Mouse (Mus musculus) hindbrain, embryonic 14.5 days (tissue): ENCODE measurements around the gene Gm5617. TPM values are rescaled to one million over a fixed set of nuclear protein-coding genes. Genes with fewer than 3 reads are reported as not detected.

ENCODE experiments used
- ATAC-seq: fragments of 200-750 bp; cut with Nextera tagmentation; 2 replicates; pipeline ENCODE4 v1.8.0; 2017; ENCODE audit warnings: moderate number of reproducible peaks, mild to moderate bottlenecking, moderate TSS enrichment, moderate library complexity; ENCODE audit not compliant: low FRiP score
- DNase-seq: peaks from one replicate; pipeline ENCODE4 v3.0.0-alpha.2; 2015; ENCODE audit warnings: low spot score
- H3K27ac ChIP-seq: fragments of 300-500 bp; sonication (generic); 2 replicates; pipeline ENCODE4 v1.5.1; 2014; ENCODE audit warnings: mild to moderate bottlenecking, moderate library complexity
- H3K27me3 ChIP-seq: fragments of 300-500 bp; sonication (generic); 2 replicates; pipeline ENCODE4 v1.6.1; 2014; ENCODE audit warnings: mild to moderate bottlenecking, low read length, mixed read lengths; ENCODE audit not compliant: control insufficient read depth, insufficient read depth
- H3K36me3 ChIP-seq: fragments of 300-500 bp; sonication (generic); replicated peaks from 2 replicates; pipeline ENCODE4 v1.6.1; 2014; ENCODE audit not compliant: control insufficient read depth, insufficient read depth
- H3K4me1 ChIP-seq: fragments of 300-500 bp; sonication (generic); replicated peaks from 2 replicates; pipeline ENCODE4 v1.6.1; 2014; ENCODE audit warnings: antibody characterized with exemption, low read length, mixed read lengths; ENCODE audit not compliant: control insufficient read depth, insufficient read depth
- H3K4me2 ChIP-seq: fragments of 300-500 bp; sonication (generic); replicated peaks from 2 replicates; pipeline ENCODE4 v1.6.1; 2014; ENCODE audit warnings: mild to moderate bottlenecking, moderate library complexity
- H3K4me3 ChIP-seq: fragments of 300-500 bp; sonication (generic); replicated peaks from 2 replicates; pipeline ENCODE4 v1.5.1; 2014; ENCODE audit warnings: mild to moderate bottlenecking, low read length
- H3K9ac ChIP-seq: fragments of 300-500 bp; sonication (generic); 2 replicates; pipeline ENCODE4 v1.6.1; 2014
- H3K9me3 ChIP-seq: fragments of 300-500 bp; sonication (generic); 2 replicates; pipeline ENCODE4 v1.6.1; 2016; ENCODE audit warnings: low read length; ENCODE audit not compliant: control insufficient read depth
- WGBS: fragments of 180-500 bp; shearing (Covaris S2); extraction: QIAGEN DNeasy Blood & Tissue Kit; methylation state at CpG from one replicate; pipeline ENCODE4 v1.1.7; 2014; 5-methylcytosine and 5-hydroxymethylcytosine counted together
- polyA plus RNA-seq: library from polyadenylated mRNA; unstranded; fragments of >200 nt; fragmentation: Nextera tagmentation; extraction: Ambion mirVana; gene quantifications from 2 replicates; pipeline ENCODE4 v1.2.1, GENCODE M21; 2014

The Gm5617 gene
- polyA plus RNA-seq, 1 experiment from 2014 or later = 28.4 TPM

GRCm38 (mm10) chr9:48480411-48481213, 14.6 kb upstream of the Gm5617 start, which contains the start of gene Rexo2:
TSS of gene Rexo2 (minus strand) at chr9:48480623.
- DNase-seq = peak; percentile 91
- Histone ChIP-seq H3K36me3 (0 out of 2 replicates have a peak, but pooled peaks cover 12% of the 10 kb centered on the region), H3K4me3 (peak within 1 kb of the TSS; percentile 85), H3K9ac (peak within 1 kb of the TSS; percentile 84), H3K4me2 (peak within 1 kb of the TSS; percentile 86), H3K27ac (no peak within 1 kb of the TSS), H3K4me1 (no peaks in the 10 kb centered on the region), H3K9me3 (no peaks in the 10 kb centered on the region), H3K27me3 (no peaks in the 10 kb centered on the region)
- peak; percentile 100 for ATAC-seq
- 2% methylated on average over 49 of the region's 49 CpGs for WGBS

GRCm38 (mm10) chr9:48481214-48482134, 13.8 kb upstream of the Gm5617 start:
- Histone ChIP-seq H3K36me3 (0 out of 2 replicates have a peak, but pooled peaks cover 12% of the 10 kb centered on the region), H3K4me2 (peak overlapping the region; percentile 86), H3K27me3 (no peaks in the 10 kb centered on the region), H3K27ac (no peak overlapping the region), H3K9ac (no peak overlapping the region; the same call in 1 of the 2 replicates), H3K4me1 (no peaks in the 10 kb centered on the region), H3K4me3 (peak overlapping the region; percentile 85), H3K9me3 (no peaks in the 10 kb centered on the region)
- 41% methylated on average over 20 of the region's 20 CpGs for WGBS
- no peak for DNase-seq
- no peak for ATAC-seq

DNA sequence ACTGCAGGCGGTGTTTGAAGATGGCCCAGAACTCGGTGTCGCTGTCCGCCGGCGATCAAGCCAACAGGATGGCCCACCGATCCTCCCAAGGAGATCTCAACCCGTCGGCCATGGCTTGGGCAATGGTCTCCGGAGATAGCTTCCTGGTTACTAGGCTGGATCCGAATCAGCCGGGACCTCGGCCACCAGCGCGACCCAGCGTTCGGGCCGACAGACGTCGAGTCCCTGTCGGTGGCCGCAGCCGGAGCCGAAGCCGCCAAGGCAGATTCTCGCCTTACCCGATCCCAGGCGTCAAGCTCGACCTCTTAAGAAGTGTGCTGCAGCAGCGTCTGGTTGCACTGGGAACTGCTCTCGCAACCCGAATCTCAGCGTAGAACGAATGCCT, 298 bp downstream of the Gm5617 start:
- no peaks in the 10 kb centered on the region for H3K27me3 ChIP-seq
- ATAC-seq (peak; percentile 71), DNase-seq (peak; percentile 50)
- H3K4me1 ChIP-seq = peaks cover 24% of the 10 kb centered on the region
- H3K4me2 ChIP-seq = peak overlapping the region; percentile 73
- peaks cover 27% of the 10 kb centered on the region for H3K36me3 ChIP-seq
- H3K27ac ChIP-seq = peak overlapping the region; percentile 94
- peak overlapping the region; percentile 95 for H3K4me3 ChIP-seq
- 3% methylated on average over 34 of the region's 34 CpGs for WGBS
- H3K9ac ChIP-seq = peak overlapping the region; percentile 95
- no peaks in the 10 kb centered on the region for H3K9me3 ChIP-seq

DNA sequence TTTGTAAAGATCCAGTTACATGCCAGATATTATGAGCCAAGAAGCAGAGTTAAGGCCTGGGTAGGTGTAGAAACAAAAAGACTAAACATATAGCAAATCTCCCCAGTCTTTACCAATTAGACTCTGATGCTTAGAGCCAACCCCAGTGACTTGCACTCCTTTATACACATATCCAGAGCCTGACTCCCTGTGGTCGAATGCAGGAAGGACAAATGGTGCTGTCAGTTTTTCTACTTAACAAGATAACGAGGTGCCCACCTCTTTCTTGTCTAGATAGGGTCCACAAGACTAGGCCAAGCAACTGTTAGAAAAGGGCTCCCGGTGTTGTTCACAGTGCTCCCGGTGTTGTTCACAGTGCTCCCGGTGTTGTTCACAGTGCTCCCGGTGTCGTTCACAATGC, 6.0 kb downstream of the Gm5617 start:
- DNase-seq = no peak
- H3K9me3 ChIP-seq = no peaks in the 10 kb centered on the region
- ATAC-seq = no peak
- 85% methylated on average over 7 of the region's 7 CpGs for WGBS
- H3K4me3 ChIP-seq = no peak overlapping the region
- no peak overlapping the region for H3K4me2 ChIP-seq
- H3K4me1 ChIP-seq = peaks cover 2% of the 10 kb centered on the region
- no peak overlapping the region for H3K9ac ChIP-seq
- no peaks in the 10 kb centered on the region for H3K27me3 ChIP-seq
- H3K27ac ChIP-seq = no peak overlapping the region
- no peaks in the 10 kb centered on the region for H3K36me3 ChIP-seq

DNA sequence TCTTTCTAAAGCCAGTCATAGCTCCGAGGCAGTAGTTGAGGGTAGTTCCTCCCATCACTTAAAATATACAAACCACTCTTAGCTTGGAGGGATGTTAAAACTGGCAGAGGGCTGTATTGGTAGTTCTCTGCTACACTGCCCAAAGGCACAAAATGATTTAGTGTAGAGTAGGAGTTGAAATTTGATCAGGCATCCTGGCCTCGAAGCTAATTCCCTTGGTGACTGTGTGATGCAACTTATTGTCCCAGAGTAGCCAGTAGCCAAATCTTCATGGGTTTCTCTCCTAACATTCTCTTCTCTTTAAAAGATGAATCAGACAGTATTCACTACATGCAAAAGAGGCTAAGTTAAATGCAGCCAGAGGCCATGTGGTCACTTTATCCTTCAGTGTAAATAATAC, 7.8 kb downstream of the Gm5617 start:
- DNase-seq (no peak), ATAC-seq (no peak)
- Histone ChIP-seq H3K36me3 (no peaks in the 10 kb centered on the region), H3K9me3 (no peaks in the 10 kb centered on the region), H3K4me2 (no peak overlapping the region), H3K27ac (no peak overlapping the region), H3K27me3 (no peaks in the 10 kb centered on the region), H3K4me1 (no peaks in the 10 kb centered on the region), H3K4me3 (no peak overlapping the region), H3K9ac (no peak overlapping the region)
- 78% methylated on average over 2 of the region's 2 CpGs for WGBS

DNA sequence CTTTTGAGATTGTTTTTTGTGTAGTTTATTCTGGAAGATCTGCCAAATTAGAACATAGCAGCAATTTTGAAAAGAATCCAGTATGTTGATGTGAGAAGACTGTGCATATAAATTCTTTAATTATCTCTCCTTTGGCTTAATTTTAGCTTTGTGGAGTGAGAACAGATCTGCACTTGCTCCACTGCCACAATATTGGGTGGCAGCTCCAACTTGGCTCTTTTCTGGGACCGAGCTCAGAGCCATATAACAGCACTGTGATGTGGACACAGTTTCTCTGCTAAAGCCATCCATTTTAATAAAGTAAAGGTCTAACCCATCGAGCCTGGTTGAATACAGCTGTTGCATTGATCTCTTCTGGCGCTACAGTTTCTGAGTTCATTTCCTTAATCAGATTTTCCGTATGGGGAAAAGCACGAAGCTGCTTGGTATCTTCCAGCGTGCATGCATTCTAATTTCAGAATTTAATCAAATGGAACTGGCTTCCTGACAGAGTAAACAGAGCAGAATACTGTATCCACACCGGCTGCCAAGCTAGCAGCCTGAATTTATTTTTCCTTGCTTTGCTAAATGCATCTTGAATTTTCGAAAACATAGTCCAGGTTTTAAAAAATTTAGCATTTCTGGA, 9.6 kb downstream of the Gm5617 start:
- Histone ChIP-seq H3K9ac (no peak overlapping the region), H3K36me3 (no peaks in the 10 kb centered on the region), H3K4me1 (no peaks in the 10 kb centered on the region), H3K4me2 (no peak overlapping the region), H3K4me3 (no peak overlapping the region), H3K27ac (0 out of 2 replicates have a peak overlapping the region, but pooled peaks have one; percentile 26), H3K9me3 (no peaks in the 10 kb centered on the region), H3K27me3 (no peaks in the 10 kb centered on the region)
- WGBS = 60% methylated on average over 8 of the region's 8 CpGs
- no peak for DNase-seq
- ATAC-seq = no peak

DNA sequence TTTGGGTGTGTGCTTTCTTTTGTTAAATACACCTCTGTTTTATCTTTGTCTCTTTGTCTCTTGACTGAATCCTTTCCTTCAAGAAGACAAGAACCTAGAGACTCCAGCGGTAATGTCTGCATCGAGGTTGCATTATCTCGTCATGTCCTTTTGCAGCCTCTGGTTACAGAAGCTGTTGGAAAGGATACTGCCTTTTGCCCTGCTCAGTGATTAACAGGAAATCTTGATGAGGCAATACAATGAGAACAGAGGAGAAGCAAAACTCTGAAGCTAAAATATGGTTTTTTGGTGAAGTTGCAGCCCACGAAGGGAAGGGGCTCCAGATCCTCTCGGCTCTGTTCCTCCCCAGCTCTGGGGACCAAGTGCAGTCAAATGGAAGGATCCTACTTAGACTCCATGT, 14.9 kb downstream of the Gm5617 start:
- Histone ChIP-seq H3K27ac (no peak overlapping the region), H3K4me1 (no peaks in the 10 kb centered on the region), H3K4me3 (no peak overlapping the region), H3K9ac (no peak overlapping the region), H3K9me3 (no peaks in the 10 kb centered on the region), H3K27me3 (no peaks in the 10 kb centered on the region), H3K4me2 (no peak overlapping the region), H3K36me3 (no peaks in the 10 kb centered on the region)
- 93% methylated on average over 5 of the region's 5 CpGs for WGBS
- DNase-seq (no peak), ATAC-seq (no peak)

GRCm38 (mm10) chr9:48515332-48515731, 20.1 kb downstream of the Gm5617 start:
- DNase-seq (no peak), ATAC-seq (no peak)
- Histone ChIP-seq H3K27ac (no peak overlapping the region), H3K36me3 (no peaks in the 10 kb centered on the region), H3K4me3 (no peak overlapping the region), H3K27me3 (no peaks in the 10 kb centered on the region), H3K4me1 (0 out of 2 replicates have a peak, but pooled peaks cover 9% of the 10 kb centered on the region), H3K9ac (no peak overlapping the region), H3K4me2 (no peak overlapping the region), H3K9me3 (no peaks in the 10 kb centered on the region)
- 48% methylated on average over 1 of the region's 1 CpGs for WGBS
